Mouse (Mus musculus) megakaryocyte, embryonic 14.5 days (primary cell): ENCODE results near the gene Tk2.

Source experiments
- FLI1 ChIP-seq: IDR thresholded peaks from 2 replicates; pipeline ENCODE4 v1.6.1; 2012; ENCODE audit warnings: low read length, inconsistent platforms, mixed read lengths
- GATA1 ChIP-seq: IDR thresholded peaks from 3 replicates; pipeline ENCODE4 v1.6.1; 2012; ENCODE audit warnings: mixed read lengths, low read length, inconsistent platforms, borderline replicate concordance

GRCm38 (mm10) chr8:104230377-104230776 is 18.0 kb downstream of the Tk2 start:
- TF ChIP-seq GATA1 (no peak), FLI1 (no peak)
